In the genomic region with DNA sequence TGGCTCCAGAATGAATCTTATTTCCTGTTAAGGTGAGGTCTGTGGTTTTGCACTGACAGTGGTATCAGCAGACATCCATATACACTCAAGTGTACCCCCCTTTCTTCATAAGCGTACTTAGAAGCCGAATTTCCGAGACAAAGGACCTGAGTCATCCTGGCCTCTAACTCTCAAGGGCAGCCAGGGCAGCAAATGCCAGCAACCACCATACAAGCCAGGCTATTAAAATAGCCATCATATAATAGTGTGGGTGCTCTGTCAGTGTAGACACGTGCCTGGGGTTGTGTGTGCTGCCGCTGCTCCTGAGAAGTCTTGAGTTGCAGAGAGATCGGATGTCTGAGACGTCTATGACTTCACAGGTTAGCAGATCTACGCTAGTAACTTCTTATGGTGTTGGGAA, we compare ENCODE assay signal across 21 mouse cellular contexts.
"Had no signal": no experiment of that assay in that cellular context is flagged by ENCODE, and none has a peak within 500 bp of the region (broad histone marks: within the 10 kb centered on the region; RNA-seq: fewer than 3 reads in every experiment).

No protein-coding gene starts in this region.

- H3K4me1 ChIP-seq: midbrain, embryonic 12.5 days; neural tube, embryonic 12.5 days; neural tube, embryonic 15.5 days; stomach, embryonic 15.5 days had no signal

- H3K36me3 ChIP-seq: limb, embryonic 12.5 days; limb, embryonic 15.5 days; midbrain, embryonic 12.5 days; midbrain, embryonic 15.5 days; neural tube, embryonic 12.5 days; neural tube, embryonic 15.5 days; stomach, embryonic 15.5 days had no signal

- H3K27me3 ChIP-seq: limb, embryonic 12.5 days; limb, embryonic 15.5 days; midbrain, embryonic 12.5 days; midbrain, embryonic 15.5 days; neural tube, embryonic 12.5 days; neural tube, embryonic 15.5 days; stomach, embryonic 15.5 days had no signal

- H3K9ac ChIP-seq: limb, embryonic 12.5 days; limb, embryonic 15.5 days; liver, embryonic 14.5 days; liver, postnatal 0 days; lung, embryonic 14.5 days; midbrain, embryonic 12.5 days; midbrain, embryonic 15.5 days; neural tube, embryonic 12.5 days; neural tube, embryonic 15.5 days; stomach, embryonic 15.5 days had no signal

- H3K9me3 ChIP-seq: limb, embryonic 12.5 days; limb, embryonic 15.5 days; midbrain, embryonic 12.5 days; midbrain, embryonic 15.5 days; neural tube, embryonic 12.5 days; neural tube, embryonic 15.5 days; stomach, embryonic 15.5 days had no signal

- ATAC-seq: liver, postnatal 0 days; lung, postnatal 0 days; midbrain, embryonic 15.5 days had no signal

- H3K4me3 ChIP-seq: limb, embryonic 12.5 days; limb, embryonic 15.5 days; midbrain, embryonic 12.5 days; midbrain, embryonic 15.5 days; neural tube, embryonic 12.5 days; neural tube, embryonic 15.5 days; stomach, embryonic 15.5 days had no signal

- DNase-seq: kidney, postnatal 10 days; kidney, postnatal 36 days; layer of hippocampus, postnatal 36 days; left cerebral cortex, postnatal 4 days; liver, postnatal 0 days; lung, embryonic 14.5 days; right cerebral cortex, adult 18-20 months; right cerebral cortex, postnatal 14 days; spleen, adult 18-20 months; thymus, postnatal 25 days had no signal

- H3K4me2 ChIP-seq: limb, embryonic 12.5 days; limb, embryonic 15.5 days; liver, embryonic 11.5 days; lung, embryonic 14.5 days; midbrain, embryonic 12.5 days; midbrain, embryonic 15.5 days; neural tube, embryonic 12.5 days; neural tube, embryonic 15.5 days; stomach, embryonic 15.5 days had no signal

- H3K27ac ChIP-seq: limb, embryonic 12.5 days; limb, embryonic 15.5 days; liver, embryonic 14.5 days; macrophage; midbrain, embryonic 12.5 days; midbrain, embryonic 15.5 days; neural tube, embryonic 12.5 days; neural tube, embryonic 15.5 days; stomach, embryonic 15.5 days had no signal
